Mouse (Mus musculus) forelimb bud, embryonic 11.5 days (tissue): ENCODE measurements at regions not wholly inside any gene's neighbourhood (a gene's known extent, or its start where the extent isn't known, plus 50 kb on each side); places are given as distances from the start of the nearest gene placed in this dataset.
A peak's percentile ranks its signal among the peaks of the same experiment; 100 is the strongest.

Experiments
- DNase-seq: peaks from one replicate; pipeline ENCODE4 v3.0.0-alpha.2; 2012; ENCODE audit warnings: low read depth, low spot score

GRCm38 (mm10) chr4:140402319-140402718 lies 155.7 kb upstream of the Igsf21 start:
- no peak for DNase-seq

- DNase-seq, result no peak
Observed at GRCm38 (mm10) chr4:140401632-140402031, 155.0 kb upstream of the Igsf21 start.

- DNase-seq, result no peak
Observed at GRCm38 (mm10) chr4:140396548-140396947, 150.0 kb upstream of the Igsf21 start.

- no peak for DNase-seq
Observed at GRCm38 (mm10) chr4:140392290-140392689, 145.7 kb upstream of the Igsf21 start.

- DNase-seq, result no peak
Observed at GRCm38 (mm10) chr4:140390684-140391234, 144.2 kb upstream of the Igsf21 start.

GRCm38 (mm10) chr4:140385686-140386085 lies 139.1 kb upstream of the Igsf21 start:
- DNase-seq, result no peak

GRCm38 (mm10) chr4:140385226-140385625 lies 138.6 kb upstream of the Igsf21 start:
- DNase-seq, result no peak

GRCm38 (mm10) chr4:140383596-140383995 lies 137.0 kb upstream of the Igsf21 start:
- DNase-seq, result no peak

- DNase-seq, result no peak
Observed at GRCm38 (mm10) chr4:140380733-140381132, 134.1 kb upstream of the Igsf21 start.

- no peak for DNase-seq
Observed at GRCm38 (mm10) chr4:140377941-140378340, 131.4 kb upstream of the Igsf21 start.

- no peak for DNase-seq
Observed at GRCm38 (mm10) chr4:140372586-140373325, 126.2 kb upstream of the Igsf21 start.

GRCm38 (mm10) chr4:140371426-140372213 lies 125.0 kb upstream of the Igsf21 start:
- DNase-seq, result no peak

- peak; percentile 8 for DNase-seq
Observed at GRCm38 (mm10) chr4:140366975-140367680, 120.5 kb upstream of the Igsf21 start.

- no peak for DNase-seq
Observed at GRCm38 (mm10) chr4:140358846-140359245, 112.3 kb upstream of the Igsf21 start.

GRCm38 (mm10) chr4:140358103-140358502 lies 111.5 kb upstream of the Igsf21 start:
- peak; percentile 92 for DNase-seq

GRCm38 (mm10) chr4:140355144-140355550 lies 108.6 kb upstream of the Igsf21 start:
- no peak for DNase-seq

GRCm38 (mm10) chr4:140348802-140349201 lies 102.2 kb upstream of the Igsf21 start:
- no peak for DNase-seq

GRCm38 (mm10) chr4:140330138-140330537 lies 83.6 kb upstream of the Igsf21 start:
- DNase-seq, result no peak

- DNase-seq, result peak; percentile 35
Observed at GRCm38 (mm10) chr4:140326706-140327440, 80.3 kb upstream of the Igsf21 start.

- DNase-seq, result no peak
Observed at GRCm38 (mm10) chr4:140325677-140326052, 79.1 kb upstream of the Igsf21 start.

- no peak for DNase-seq
Observed at GRCm38 (mm10) chr4:140324971-140325676, 78.5 kb upstream of the Igsf21 start.
